Mouse (Mus musculus): ENCODE data around the gene Surf1. TPM values are rescaled to one million over a fixed set of nuclear protein-coding genes. Genes with fewer than 3 reads are reported as not detected.
A peak's percentile ranks its signal among the peaks of the same experiment; 100 is the strongest.
"Not testable (repeated sequence)": the region's sequence is repeated elsewhere in the genome, so short reads cannot be mapped to it uniquely, and the experiment has no call there.

The Surf1 gene
- total RNA-seq, 2 experiments from 2014 or later = 52.0 to 54.5 TPM

GRCm38 (mm10) chr2:26903311-26903710, 13.0 kb downstream of the Surf1 start:
- DNase-seq = no peak
- intact Hi-C loops (cut with DNase I) = loop anchor here (2.0 to 10.0 kb wide), 4 partner anchors 61 to 1401 kb away; partner anchors contain the start of genes Brd3os, C8g, Fbxw5 and Rexo4

GRCm38 (mm10) chr2:26902467-26903220, 13.7 kb downstream of the Surf1 start, which contains the start of gene Surf6:
Gene Surf6 (minus strand): TSS chr2:26902879.
- peak; percentile 91 to 92 for DNase-seq
- intact Hi-C loops (cut with DNase I) = loop anchor here (2.0 to 10.0 kb wide), 4 partner anchors 62 to 1400 kb away; partner anchors contain the start of genes Brd3os, C8g, Fbxw5 and Rexo4

GRCm38 (mm10) chr2:26901834-26902400, 14.4 kb downstream of the Surf1 start:
- intact Hi-C loops (cut with DNase I) = loop anchor here (2.0 to 10.0 kb wide), 4 partner anchors 63 to 1400 kb away; partner anchors contain the start of genes Brd3os, C8g, Fbxw5 and Rexo4
- DNase-seq = no peak

- intact Hi-C loops (cut with DNase I) = loop anchor here (5.0 to 10.0 kb wide), 3 partner anchors 258 to 1398 kb away; partner anchors contain the start of genes Brd3os, C8g and Fbxw5
Observed at GRCm38 (mm10) chr2:26900731-26901130, 15.6 kb downstream of the Surf1 start.

GRCm38 (mm10) chr2:26895898-26896297, 20.4 kb downstream of the Surf1 start:
- no peak for DNase-seq
- intact Hi-C loops (cut with DNase I) = no loop called here

More at GRCm38 (mm10) chr2:26900731-26901130, 15.6 kb downstream of the Surf1 start:
- DNase-seq = no peak

GRCm38 (mm10) chr2:26886170-26886569, 30.2 kb downstream of the Surf1 start:
- intact Hi-C loops (cut with DNase I); DNase-seq: not testable (repeated sequence)

- DNase-seq; intact Hi-C loops (cut with DNase I): not testable (repeated sequence)
Observed at GRCm38 (mm10) chr2:26885541-26885940, 30.8 kb downstream of the Surf1 start.

- intact Hi-C loops (cut with DNase I) = no loop called here
- DNase-seq = no peak
Observed at GRCm38 (mm10) chr2:26878571-26878970, 37.8 kb downstream of the Surf1 start.

GRCm38 (mm10) chr2:26870666-26871065, 45.7 kb downstream of the Surf1 start:
- intact Hi-C loops (cut with DNase I) = no loop called here
- no peak for DNase-seq

GRCm38 (mm10) chr2:26864879-26865278, 51.5 kb downstream of the Surf1 start, which contains the start of gene Abo:
Gene Abo (minus strand): TSS chr2:26864979.
- intact Hi-C loops (cut with DNase I) = no loop called here
- no peak for DNase-seq

Other genes with a start within 250 kb of the Surf1 start
- gene Lcn4, start 245.2 kb downstream of the Surf1 start, total RNA-seq (2021) = not detected
- gene Abo, start 51.6 kb downstream of the Surf1 start, total RNA-seq (2021) = not detected
- 10 to 100 TPM; 11.7 to 12.8 TPM for gene Surf6, start 13.7 kb downstream of the Surf1 start, total RNA-seq (2021)
- 10 to 100 TPM; 22.3 to 27.1 TPM for gene Med22, start 5.9 kb downstream of the Surf1 start, total RNA-seq (2021)
- 100 to 1,000 TPM; 275 to 289 TPM for gene Rpl7a, start 5.8 kb downstream of the Surf1 start, total RNA-seq (2021)
- 10 to 100 TPM; 15.6 to 16.2 TPM for gene Surf2, start 163 bp downstream of the Surf1 start, total RNA-seq (2021)
- gene Surf4, start 17.4 kb upstream of the Surf1 start, total RNA-seq (2021) = 10 to 100 TPM; 81.1 to 84.3 TPM
- gene Stkld1, start 17.5 kb upstream of the Surf1 start, total RNA-seq (2021) = not detected
- 10 to 100 TPM; 10.9 to 12.4 TPM for gene Rexo4, start 47.9 kb upstream of the Surf1 start, total RNA-seq (2021)
- not detected for gene Adamts13, start 56.9 kb upstream of the Surf1 start, total RNA-seq (2021)
- gene Cacfd1, start 93.4 kb upstream of the Surf1 start, total RNA-seq (2021) = 10 to 100 TPM; 41.0 to 44.2 TPM
- under 1 TPM in 1 of 2 experiments, not detected in 1; 0.73 TPM for gene Slc2a6, start 111.5 kb upstream of the Surf1 start, total RNA-seq (2021)
- gene Mymk, start 155.6 kb upstream of the Surf1 start, total RNA-seq (2021) = not detected
- gene Adamtsl2, start 162.8 kb upstream of the Surf1 start, total RNA-seq (2021) = 10 to 100 TPM; 20.3 to 21.4 TPM
- under 1 TPM; 0.19 to 0.43 TPM for gene Fam163b, start 226.0 kb upstream of the Surf1 start, total RNA-seq (2021)
- gene Dbh, start 248.7 kb upstream of the Surf1 start, total RNA-seq (2021) = 1 to 10 TPM; 1.4 to 2.4 TPM